Mouse (Mus musculus) kidney, postnatal 25 days (tissue): ENCODE data around the gene Upk3a.
"Not testable (repeated sequence)": the region's sequence is repeated elsewhere in the genome, so short reads cannot be mapped to it uniquely, and the experiment has no call there.

Experiments
- DNase-seq, 2 experiments: peaks; one replicate each; pipeline ENCODE4 v3.0.0; 2021; ENCODE audit warnings: mixed read lengths in 2 of 2

The Upk3a gene

DNA sequence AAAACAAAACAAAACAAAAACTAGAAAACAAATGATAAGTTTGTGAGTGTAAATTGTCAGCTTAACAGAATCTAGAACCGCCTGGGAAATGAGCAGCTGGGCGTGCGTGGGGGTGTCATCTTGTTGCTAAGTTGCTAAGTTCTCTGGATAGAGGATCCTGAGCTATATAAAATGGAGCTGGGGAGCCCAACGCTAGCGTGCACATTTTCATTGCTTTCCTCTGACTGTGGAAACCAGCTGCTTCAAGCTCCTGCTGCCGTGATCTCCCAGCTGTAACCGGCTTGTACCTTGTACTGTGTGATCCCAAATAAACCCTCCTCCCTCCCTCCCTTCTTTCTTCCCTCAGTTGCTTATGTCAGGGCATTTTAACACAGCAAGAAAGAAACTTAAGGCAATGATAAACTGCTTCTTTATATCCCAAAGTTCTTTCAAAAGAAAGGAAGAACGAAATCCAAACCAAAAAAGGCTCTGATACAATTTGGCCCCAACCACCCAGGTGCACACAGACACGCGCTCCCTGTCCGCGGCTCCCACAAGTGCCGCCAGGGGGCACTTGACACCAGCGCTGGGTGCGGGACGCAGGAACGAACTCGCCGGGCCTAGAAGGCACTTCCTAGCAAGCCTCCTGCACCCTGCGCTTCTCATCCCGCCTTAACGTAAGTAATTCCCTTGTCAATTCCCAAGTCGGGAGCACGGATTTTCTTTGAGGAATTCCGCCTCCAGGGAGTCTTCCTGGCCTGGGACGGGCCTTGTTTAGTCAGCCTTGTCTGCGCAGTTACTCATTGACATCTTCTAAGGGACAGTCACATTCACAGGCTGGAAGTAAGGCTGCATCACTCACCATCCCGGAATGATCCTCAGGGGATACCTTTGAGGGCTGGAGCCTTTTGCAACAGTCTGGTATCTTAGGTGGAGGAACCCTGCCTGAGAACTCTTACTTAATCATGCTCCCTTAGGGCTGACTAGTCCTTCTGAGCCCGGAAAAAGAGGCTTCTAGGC is 15.7 kb upstream of the Upk3a start:
- DNase-seq, result peak; percentile 84 to 87

DNA sequence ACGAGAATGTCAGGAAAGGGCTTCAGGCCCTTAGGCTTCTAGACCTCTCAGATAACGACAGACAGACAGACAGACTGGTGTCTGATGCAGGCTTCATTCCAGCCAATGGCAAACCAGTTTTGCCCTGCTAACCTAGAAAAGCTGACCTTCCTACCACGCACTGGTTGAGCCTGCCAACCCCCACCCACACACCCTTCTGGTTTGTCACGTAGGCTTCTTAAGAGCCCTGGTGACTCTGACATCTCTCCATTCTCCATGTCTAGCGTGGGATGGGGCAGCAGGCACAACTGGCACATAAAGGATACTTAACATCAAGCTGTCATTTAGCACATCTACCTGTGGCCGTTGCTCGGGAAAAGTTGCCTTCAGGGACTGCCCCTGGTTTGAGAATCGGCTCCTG is 7.3 kb upstream of the Upk3a start:
- no peak for DNase-seq

DNA sequence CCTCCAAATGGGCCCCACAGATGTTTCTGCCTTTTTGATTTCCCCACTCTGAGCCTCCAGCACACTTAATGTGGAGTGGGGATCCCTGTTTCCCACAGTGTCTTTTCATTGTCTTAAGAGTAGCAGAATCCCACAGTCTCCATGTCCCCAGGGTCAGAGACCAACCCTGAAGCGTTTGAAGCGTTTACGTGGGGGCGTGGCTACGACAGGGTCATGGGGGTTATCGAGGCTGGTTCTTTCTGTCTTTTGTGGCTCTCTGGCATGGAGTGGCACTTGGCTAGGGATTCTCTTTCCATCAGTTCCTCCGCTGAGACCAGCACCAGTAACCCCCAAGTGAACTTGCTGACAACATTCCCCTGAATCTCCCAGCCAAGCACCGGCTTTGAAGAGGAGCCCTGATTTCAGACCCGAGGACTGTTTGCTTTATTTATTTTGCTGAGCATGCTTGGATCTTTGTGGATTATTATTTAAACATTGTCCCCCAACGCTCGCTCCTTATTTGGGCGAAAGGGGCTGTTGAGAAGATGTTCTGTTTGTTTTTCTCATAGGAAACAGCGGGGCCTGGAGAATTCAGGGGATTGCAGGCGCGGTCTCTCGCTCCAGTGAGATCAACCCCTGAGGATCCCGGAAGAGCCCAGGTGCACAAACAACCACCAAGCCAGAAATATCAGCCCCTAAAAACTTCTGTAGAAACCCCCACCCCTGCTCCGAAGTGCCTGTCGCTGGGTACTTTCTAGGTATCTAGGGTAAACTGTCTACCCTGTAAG is 4.9 kb upstream of the Upk3a start:
- DNase-seq, result no peak

DNA sequence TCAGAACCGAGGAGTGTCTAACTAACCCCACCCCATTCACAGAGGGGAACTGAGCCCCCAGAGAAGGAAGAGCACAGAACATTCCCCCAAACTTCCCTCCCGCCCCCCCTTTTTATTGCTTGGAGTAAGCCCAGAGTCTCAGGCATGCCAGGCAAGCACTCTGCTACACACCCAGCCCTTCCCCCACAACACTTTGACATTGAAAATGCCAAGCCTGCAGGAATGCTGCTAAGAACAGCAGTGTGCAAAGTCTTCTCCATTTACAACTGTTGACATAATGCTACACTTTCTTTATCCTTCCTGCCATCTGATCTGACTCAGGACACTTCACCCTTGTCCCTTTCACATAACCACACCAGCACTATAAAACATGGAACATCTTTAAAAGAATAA is 4.3 kb upstream of the Upk3a start:
- DNase-seq, result peak; percentile 63 to 64

DNA sequence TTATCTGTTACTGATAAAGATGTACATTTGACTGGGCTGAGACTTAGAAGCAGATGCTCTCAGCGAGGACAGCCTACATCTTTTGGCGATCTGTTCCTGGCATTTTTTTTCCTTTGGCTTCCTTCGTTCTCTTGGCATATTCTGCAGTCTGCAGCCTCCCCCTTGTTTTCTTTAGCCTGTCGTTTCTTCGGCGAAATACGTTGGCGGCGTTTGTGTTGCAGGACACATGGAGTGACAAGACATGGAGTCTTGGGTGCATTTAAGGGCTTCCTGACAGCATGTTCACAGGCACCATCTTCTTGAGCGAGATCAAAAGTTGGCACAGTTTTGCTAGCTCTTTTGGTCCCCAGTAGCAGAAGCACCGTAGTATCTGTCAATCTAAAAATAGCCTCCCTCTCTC is 1.2 kb upstream of the Upk3a start:
- DNase-seq, result no peak

DNA sequence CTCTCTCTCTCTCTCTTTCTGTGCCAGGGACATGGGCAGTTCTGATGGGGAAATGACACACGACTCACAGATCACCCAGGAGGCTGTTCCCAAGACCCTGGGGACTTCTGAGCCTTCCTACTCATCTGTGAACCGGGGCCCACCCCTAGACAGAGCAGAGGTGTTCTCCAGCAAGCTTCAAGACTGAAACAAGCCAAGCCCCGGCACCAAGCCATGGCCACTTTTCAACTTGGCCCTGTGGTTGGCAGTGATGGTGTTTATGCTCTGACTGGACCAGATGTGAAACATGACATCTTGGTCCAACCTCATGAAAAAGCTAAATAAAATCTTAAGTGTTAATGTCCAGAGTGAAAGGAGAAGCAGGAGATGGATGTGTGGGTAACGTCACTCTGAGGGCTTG is 5.3 kb downstream of the Upk3a start:
- DNase-seq, result no peak

DNA sequence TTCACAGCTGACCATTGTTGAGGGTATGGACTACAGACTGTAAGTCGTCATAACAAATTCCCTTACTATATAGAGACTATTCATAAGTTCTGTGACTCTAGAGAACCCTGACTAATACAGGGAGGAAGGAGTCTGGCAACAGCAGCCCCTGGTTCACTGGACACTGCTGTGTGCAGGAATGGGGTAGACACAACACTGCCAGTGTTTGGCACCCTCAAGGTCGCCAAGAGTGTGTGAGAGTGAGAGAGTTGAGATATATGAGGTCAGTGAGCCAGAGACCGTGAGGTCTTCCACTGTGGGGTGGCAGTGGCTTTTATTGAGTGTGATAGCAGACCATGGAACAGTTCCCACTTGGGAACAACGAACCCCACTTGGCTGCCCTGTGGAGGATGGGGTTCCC is 9.3 kb downstream of the Upk3a start:
- no peak for DNase-seq

DNA sequence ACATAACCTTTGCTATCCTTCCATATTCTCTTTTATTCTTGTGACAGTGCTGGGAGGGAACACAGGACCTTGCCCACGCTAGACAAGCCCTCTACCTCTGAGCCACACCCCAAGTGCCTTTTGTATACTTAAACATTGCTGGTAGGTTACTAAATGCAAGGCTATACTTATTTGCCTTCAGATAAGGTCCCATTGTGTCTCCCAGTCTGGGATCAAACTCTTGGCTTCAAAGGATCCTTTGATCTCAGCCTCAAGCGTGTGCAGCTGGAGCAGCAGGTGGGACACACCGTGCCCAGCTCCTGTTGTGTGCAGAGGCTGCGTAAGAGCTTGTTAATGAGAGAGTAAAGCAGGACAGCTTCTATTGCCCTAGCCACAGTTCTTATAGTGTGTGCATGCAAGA is 10.8 kb downstream of the Upk3a start:
- no peak for DNase-seq

DNA sequence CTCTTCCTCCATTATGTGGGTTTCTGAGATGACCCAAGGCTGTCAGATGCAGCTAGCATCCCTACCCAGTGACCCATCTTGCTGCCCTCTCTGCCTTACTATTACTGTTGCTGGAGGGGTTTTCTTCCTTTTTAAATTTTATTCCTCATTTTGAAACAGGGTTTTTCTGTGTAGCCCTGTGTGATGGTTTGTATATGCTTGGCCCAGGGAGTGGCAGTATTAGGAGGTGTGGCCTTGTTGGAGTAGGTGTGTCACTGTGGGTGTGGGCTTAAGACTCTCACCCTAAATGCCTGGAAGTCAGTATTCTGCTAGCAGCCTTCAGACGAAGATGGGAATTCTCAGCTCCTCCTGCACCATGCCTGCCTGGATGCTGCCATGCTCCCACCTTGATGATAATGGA is 11.7 kb downstream of the Upk3a start, which contains the start of gene Fam118a:
Gene Fam118a, plus strand, starts transcription at position 301 of the 400 bp plus-strand sequence.
- not testable (repeated sequence) for DNase-seq

DNA sequence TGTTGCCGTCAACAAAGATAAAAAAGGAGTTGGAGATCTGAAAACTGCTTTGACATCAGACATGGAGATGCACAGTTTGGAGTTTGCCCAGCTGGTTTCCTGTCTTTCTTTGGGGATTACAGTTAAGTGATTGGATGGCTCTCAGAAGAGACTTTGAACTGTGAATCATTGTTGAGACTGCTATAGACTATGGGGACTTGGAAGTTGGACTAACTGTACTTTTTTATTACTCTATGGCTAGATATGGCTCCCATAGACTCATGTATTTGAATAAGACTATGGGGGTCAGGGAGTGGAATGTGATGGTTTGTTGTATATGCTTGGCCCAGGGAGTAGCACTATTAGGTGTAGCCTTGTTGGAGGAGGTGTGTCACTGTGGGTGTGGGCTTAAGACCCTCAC is 13.7 kb downstream of the Upk3a start:
- not testable (repeated sequence) for DNase-seq

DNA sequence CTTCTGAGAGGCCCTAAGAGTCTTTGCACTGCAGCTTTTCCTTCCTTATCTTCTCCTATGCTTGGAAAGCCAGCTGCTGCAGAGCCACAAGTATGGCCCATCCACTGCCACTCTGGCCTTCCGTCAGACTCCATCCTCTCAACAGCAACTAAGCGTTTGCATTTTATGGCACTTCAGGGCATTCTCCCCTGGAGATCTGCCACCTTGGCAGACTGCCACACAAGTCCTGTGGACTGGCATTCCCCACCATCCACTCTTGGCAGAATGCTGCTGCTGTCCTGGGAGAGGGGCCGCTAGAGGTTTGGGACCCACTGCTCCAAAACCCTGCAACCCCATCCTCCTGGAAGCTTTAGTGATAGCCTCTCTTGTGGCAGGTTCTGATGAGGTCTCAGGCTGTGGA is 14.9 kb downstream of the Upk3a start:
- DNase-seq, result peak; percentile 67 to 69

DNA sequence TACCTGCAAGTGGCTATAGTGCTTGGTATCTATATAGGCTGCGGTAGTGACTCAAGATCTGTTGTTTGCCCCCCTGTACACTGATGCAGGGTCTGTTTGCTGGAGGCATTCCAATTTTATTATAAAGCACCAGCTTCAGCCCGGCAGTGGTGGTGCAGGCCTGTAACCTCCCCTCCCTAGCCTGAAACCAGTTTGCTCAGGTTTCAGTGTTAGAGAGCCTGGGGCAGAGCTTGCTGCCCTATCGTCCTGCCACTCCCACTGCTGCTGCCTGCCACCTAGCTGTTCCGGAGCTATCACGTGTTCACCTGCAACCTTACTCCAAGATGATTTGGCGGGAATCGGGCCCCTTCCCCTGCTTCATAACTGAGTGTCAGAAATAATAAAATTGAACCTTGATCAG is 17.0 kb downstream of the Upk3a start:
- peak; percentile 41 to 83 for DNase-seq

DNA sequence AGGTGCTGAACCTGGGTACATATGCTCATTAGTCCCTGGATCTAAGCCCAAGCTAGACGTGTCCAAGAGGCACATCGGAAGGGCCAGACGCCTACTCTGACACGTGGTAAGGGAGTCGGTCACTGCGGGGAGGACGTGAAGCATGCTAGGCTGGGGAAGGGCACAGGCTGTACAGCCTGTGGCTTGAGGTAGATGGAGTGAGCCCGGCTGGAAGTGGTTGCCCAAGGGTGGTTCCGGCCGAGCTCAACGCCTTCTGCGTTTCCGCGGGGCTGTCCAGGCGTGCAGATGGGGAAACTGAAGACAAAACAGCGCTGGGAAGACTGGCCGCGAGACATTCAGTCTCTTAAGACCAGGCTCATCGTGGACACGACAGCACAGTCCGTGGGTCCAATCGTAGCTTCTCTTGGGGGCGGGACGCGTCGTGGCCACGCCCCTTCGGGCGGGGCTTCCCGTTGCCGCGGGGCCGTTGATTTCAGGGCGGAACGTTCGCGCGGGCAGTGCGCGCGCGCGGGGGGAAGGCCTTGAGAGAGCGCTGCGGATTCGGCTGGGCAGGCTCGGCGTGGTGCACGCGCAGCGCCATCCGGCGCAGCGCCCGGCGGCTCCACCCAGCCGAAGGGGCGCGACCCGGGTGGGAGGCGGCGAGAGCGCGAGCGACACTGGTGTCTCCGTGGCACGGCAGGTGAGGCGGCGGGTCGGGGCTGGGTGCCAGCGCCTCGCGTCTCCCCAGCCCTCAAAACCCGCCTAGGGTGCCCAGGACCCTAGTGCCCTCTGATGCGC is 19.8 kb downstream of the Upk3a start:
- peak; percentile 97 for DNase-seq

DNA sequence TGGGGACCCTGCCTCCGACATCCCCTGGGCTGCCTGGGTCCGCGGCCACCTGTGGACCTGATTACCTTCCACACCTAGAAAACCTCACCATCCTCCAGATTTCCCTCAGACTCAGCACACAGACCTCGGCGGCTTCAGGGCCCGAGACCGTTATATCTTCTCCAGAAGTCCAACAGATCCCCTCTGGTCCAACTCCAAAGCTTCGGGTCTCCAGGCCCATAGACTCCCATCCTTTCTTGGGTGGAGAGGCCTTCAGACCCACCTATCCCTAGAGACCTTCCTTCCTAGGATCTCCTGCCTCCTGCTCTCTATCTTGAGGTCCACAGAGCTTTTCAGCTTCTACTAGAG is 20.4 kb downstream of the Upk3a start:
- no peak for DNase-seq

DNA sequence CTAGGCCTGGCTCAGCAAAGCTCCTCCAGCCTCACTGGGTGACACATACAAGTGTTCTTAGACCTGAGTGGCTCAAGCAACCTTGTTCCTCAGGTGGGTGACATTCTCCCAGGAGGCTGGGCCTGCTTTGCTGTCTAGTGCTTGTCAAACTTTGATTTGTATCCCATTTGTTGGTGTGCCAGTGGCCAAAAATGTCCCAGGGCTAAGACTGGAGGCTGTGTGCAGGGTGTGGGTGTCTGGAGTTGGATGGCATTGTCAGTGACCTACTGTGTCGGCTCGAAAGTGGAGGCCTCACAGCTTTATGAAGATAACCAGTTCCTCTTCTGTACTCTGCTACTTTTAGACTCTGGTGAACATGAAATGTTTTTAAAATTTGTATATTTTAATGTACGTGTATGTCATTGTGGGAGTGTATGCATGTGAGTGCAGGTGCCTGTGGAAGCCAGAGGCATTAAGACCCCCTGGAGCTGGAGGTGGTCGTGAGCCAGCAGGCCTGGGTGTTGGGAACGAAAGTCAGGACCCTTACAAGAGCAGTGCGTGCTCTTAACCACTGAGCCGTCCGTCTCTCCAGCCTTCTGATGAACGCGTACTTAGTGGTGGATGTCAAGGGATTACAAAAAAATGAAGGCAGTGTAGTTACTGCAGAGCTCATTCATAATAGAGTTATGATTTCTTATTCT is 24.7 kb downstream of the Upk3a start:
- no peak for DNase-seq

DNA sequence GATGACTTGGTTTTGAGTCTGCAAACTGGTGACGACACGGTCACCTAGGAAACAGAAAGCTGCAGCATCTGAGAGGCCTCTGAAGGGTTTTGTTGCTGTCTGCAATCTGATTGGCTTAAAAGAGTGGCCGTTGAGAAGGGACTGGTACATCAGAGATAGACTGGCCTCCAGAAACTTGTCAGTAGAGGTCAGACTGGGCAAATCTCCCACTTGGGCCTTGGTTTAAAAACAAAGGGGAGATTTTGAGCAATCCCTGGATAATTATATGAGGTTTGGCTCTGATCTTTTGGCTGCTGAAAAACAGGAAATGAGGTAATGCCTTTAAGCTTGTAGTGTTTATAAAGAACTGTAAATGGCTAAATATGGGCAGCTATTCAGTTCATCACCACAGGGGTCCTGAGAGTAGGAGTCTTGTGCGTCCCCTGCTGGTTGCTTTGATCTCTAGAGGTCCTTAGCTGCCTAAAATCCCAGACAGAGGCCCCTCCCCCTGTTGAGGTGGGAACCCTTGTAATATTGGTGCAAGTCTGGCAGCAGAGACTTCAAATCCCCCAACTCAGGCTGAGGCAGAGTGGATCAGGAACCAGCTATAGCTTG is 25.5 kb downstream of the Upk3a start:
- peak; percentile 56 to 78 for DNase-seq

DNA sequence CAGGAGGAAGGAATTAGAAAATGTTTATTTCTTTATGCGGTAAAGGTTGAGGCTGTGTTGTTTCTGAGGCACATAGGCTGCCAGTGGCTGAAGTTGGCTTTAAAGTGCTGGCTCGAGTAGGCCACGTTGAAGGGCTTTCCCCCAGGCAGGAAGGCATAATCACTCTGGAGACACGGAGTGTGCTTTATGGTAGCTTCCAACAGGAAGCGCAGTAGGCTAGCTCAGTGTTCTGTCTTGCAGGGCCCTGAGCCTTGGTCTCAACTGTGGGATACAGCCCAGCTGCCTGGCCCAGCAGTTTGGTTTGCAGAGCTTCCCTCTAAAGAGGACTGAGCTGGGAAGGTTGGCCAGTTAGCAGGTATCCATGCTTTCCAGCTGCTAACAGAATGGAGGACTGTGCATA is 26.2 kb downstream of the Upk3a start:
- no peak for DNase-seq

DNA sequence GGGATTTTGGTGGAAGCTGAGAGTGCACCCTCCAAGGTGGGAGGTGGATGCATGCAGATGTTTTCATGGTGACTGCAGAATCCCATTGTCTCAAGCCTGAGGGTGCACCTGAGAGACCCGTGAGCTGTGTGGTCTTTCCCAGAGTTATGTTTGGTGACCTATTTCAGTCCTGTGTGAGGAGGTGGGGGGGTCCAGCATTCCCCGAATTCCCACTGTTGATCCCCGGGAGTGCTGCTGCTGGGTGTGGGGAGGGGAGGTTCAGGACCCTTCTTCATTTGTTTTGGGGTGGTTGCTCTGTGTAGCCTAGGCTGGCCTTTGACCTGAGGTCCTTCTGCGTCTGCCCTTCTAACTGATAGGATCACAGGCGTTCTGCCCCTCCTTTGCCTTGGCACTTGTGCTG is 26.8 kb downstream of the Upk3a start:
- DNase-seq, result no peak

DNA sequence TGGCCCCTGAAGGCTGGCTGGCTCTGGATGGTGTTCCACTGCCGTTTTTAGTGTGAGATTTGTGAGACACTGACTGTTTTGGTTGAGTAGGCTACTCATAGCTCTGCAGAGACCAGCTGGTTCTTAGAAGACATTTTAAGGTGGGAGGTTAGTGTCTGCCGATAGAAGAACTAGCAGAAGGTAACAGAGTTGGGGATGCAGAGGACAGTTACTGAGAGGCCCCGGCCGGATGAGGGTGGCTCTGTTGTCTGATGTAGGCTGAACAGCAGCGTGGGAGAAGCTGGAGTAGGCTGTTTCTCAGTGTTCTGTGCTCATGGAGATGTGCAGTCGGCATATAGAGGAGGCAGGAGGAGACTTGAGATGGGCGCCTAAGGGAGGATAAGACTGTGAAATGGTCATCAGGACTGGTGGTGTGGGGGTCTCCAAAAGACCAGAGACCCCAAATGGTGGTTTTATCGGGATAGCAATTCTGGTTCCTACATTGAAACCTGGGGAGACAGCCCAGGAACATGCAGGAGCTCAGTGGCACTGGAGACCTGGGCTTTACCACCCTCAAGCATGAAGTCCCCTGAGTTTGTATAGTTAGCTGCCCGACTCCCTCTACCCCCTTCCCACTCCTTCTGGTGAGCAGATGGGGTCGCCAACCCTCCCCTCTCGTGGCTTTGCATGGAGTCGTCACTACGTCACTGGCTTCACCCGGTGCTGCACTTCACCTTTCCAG is 29.4 kb downstream of the Upk3a start:
- DNase-seq, result no peak

DNA sequence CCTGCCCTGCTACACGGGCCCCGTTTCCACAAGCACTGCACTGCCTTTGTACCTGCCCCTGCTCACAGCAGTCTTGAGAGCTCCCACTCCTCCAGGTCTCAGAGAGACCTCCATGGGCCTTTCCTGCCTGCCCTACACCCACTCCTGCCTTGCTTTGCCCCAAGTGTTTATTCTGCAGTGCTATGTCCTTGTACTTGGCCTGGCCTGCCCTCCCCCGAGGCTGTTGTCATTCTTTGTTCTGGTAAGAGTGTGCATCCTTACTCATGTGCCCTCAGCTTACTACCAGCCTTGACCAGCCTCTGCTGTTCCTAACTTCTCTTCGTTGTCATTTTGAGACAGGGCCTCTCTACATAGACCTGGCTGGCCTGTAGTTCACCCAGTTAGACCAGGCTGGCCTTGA is 30.9 kb downstream of the Upk3a start:
- no peak for DNase-seq

DNA sequence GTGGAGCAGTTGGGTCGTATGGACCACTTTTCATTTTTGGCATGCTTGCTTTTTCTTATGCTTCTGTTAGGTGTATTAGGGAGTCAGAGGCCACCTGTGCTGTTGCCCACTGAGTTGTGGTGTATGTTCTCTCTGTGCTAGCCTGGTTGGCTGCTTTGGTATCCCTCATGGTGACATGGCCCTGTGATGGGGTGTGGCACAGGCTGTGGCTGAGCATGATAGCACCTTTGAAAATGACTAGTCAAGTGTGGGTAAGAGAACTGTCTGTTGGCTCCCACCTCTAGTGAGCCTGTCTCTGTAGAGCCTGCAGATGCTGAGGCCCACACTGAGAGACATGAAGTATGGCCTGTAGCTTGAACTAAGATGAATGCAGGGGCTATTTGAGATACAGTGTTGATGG is 32.8 kb downstream of the Upk3a start:
- no peak for DNase-seq

DNA sequence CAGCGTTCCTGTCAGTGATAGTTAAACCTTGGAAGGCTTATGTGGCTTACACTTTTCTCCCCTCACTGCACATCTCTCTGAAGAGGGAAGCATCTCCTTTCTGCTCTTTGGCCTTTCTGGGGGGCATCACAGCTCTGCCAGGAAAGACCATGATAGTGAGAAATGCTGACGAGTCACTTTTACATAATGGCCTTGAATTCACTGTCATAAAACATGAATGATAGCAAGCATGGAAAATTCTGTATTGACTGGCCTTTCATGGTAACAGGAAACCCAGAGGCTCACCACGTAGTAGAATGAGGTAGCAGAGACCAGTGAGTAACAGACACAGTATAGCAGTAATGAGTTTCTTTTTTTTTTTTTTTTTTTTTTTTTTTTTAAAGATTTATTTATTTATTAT is 37.2 kb downstream of the Upk3a start:
- no peak for DNase-seq
